In genomic region chr12:30029111-30029510, GRCm38 (mm10) we compare ENCODE assay signal across 16 mouse cellular contexts.
"Had no signal": no experiment of that assay in that cellular context is flagged by ENCODE, and none has a peak within 500 bp of the region (broad histone marks: within the 10 kb centered on the region; RNA-seq: fewer than 3 reads in every experiment).

No protein-coding gene starts in this region.

- H3K4me1 ChIP-seq: neural tube, embryonic 12.5 days; neural tube, embryonic 13.5 days; stomach, embryonic 15.5 days had no signal

- H3K27me3 ChIP-seq: neural tube, embryonic 12.5 days; neural tube, embryonic 13.5 days; neural tube, embryonic 15.5 days; stomach, embryonic 15.5 days had no signal

- H3K4me2 ChIP-seq: neural tube, embryonic 12.5 days; neural tube, embryonic 13.5 days; neural tube, embryonic 15.5 days; stomach, embryonic 15.5 days had no signal

- H3K27ac ChIP-seq: neural tube, embryonic 12.5 days; neural tube, embryonic 13.5 days; neural tube, embryonic 15.5 days; stomach, embryonic 15.5 days; stomach, postnatal 0 days had no signal

- H3K36me3 ChIP-seq: neural tube, embryonic 12.5 days; neural tube, embryonic 13.5 days; neural tube, embryonic 15.5 days; stomach, embryonic 15.5 days had no signal

- H3K4me3 ChIP-seq: neural tube, embryonic 12.5 days; neural tube, embryonic 13.5 days; neural tube, embryonic 15.5 days; stomach, embryonic 15.5 days had no signal

- H3K9ac ChIP-seq: neural tube, embryonic 12.5 days; neural tube, embryonic 13.5 days; neural tube, embryonic 15.5 days; stomach, embryonic 15.5 days had no signal

- DNase-seq: retina, postnatal 1 day; right cerebral cortex, adult 18-20 months; right cerebral cortex, postnatal 14 days; right cerebral cortex, postnatal 4 days; spleen, adult 18-20 months; thymus, adult 18-20 months; thymus, adult 2 months; thymus, postnatal 14 days; thymus, postnatal 25 days; thymus, postnatal 36 days; thymus, postnatal 4 days had no signal

- H3K9me3 ChIP-seq: neural tube, embryonic 12.5 days; neural tube, embryonic 13.5 days; neural tube, embryonic 15.5 days; stomach, embryonic 15.5 days had no signal
